26 mouse cellular contexts compared by ENCODE assay signal in genomic region chr3:104343096-104343495, GRCm38 (mm10).
DNase-seq lines count a peak whose midpoint lies in the region; ATAC-seq and TF ChIP-seq lines count a peak whose summit lies in the region.
"Had no signal": no experiment of that assay in that cellular context is flagged by ENCODE, and none has a peak within 500 bp of the region (broad histone marks: within the 10 kb centered on the region; RNA-seq: fewer than 3 reads in every experiment).

No protein-coding gene starts in this region.

- H3K36me3 ChIP-seq in heart, embryonic 10.5 days, result no peaks in the 10 kb centered on the region
- H3K36me3 ChIP-seq in heart, embryonic 15.5 days, result no peaks in the 10 kb centered on the region
- H3K36me3 ChIP-seq in hindbrain, postnatal 0 days (ENCODE audit: insufficient read depth, low read length), result no peaks in the 10 kb centered on the region
- H3K36me3 ChIP-seq in hindbrain, embryonic 11.5 days (ENCODE audit: control insufficient read depth, insufficient read depth, low read length), result no peaks in the 10 kb centered on the region
- H3K36me3 ChIP-seq: hindbrain, embryonic 13.5 days; intestine, embryonic 15.5 days; limb, embryonic 12.5 days; liver, embryonic 15.5 days; neural tube, embryonic 15.5 days had no signal

- H3K4me3 ChIP-seq in heart, embryonic 10.5 days, result no peak overlapping the region
- H3K4me3 ChIP-seq in heart, embryonic 15.5 days, result no peak overlapping the region
- H3K4me3 ChIP-seq in hindbrain, postnatal 0 days (ENCODE audit: low read length), result no peak overlapping the region
- no peak overlapping the region for H3K4me3 ChIP-seq in hindbrain, embryonic 11.5 days (ENCODE audit: low read depth, low read length)
- H3K4me3 ChIP-seq: hindbrain, embryonic 13.5 days; intestine, embryonic 15.5 days; layer of hippocampus, adult 2 months; left cerebral cortex, adult 2 months; limb, embryonic 12.5 days; liver, embryonic 15.5 days; neural tube, embryonic 15.5 days had no signal

- peak; percentile 39; the same call in 1 of the 2 replicates for ATAC-seq in heart, embryonic 15.5 days (replicated peaks; ENCODE audit: insufficient number of reproducible peaks, insufficient read depth, low FRiP score, low read depth)
- peak; percentile 43; the same call in 1 of the 2 replicates for ATAC-seq in hindbrain, postnatal 0 days
- ATAC-seq in hindbrain, embryonic 11.5 days (ENCODE audit: low FRiP score), result no peak
- ATAC-seq: CD4-positive, CD25-positive, alpha-beta regulatory T cell, adult 4 months; intestine, embryonic 15.5 days had no signal

- 62% methylated on average over 2 of the region's 2 CpGs for WGBS in heart, embryonic 10.5 days
- 46% methylated on average over 2 of the region's 2 CpGs for WGBS in heart, embryonic 15.5 days
- 60% methylated on average over 2 of the region's 2 CpGs for WGBS in hindbrain, postnatal 0 days
- WGBS in hindbrain, embryonic 11.5 days, result 93% methylated on average over 2 of the region's 2 CpGs

- peaks cover 18% of the 10 kb centered on the region for H3K4me1 ChIP-seq in heart, embryonic 10.5 days
- H3K4me1 ChIP-seq in heart, embryonic 15.5 days (replicated peaks), result peaks cover 16% of the 10 kb centered on the region
- H3K4me1 ChIP-seq in hindbrain, postnatal 0 days (ENCODE audit: insufficient read depth, low read length), result no peaks in the 10 kb centered on the region
- no peaks in the 10 kb centered on the region for H3K4me1 ChIP-seq in hindbrain, embryonic 11.5 days (replicated peaks; ENCODE audit: control insufficient read depth, insufficient read depth, low read length)
- H3K4me1 ChIP-seq: intestine, embryonic 15.5 days; limb, embryonic 12.5 days; liver, embryonic 15.5 days had no signal

- no peak for DNase-seq in heart, embryonic 10.5 days (ENCODE audit: low spot score)
- DNase-seq in heart, postnatal 25 days (ENCODE audit: low spot score), result no peak
- DNase-seq in heart, adult 11 months, result no peak
- no peak for DNase-seq in hindbrain, postnatal 0 days (ENCODE audit: low spot score)
- DNase-seq in hindbrain, embryonic 11.5 days (ENCODE audit: low spot score), result no peak
- DNase-seq: adrenal gland, postnatal 14 days; cerebellum, adult 11 months; cerebellum, adult 9-10 months; cerebellum, postnatal 36 days; gastrocnemius, postnatal 14 days; kidney, adult 2 months; kidney, postnatal 36 days; lung, embryonic 14.5 days; lung, postnatal 14 days; right cerebral cortex, adult 18-20 months; spleen, adult 18-20 months; thymus, postnatal 14 days had no signal

- TF ChIP-seq CTCF in hindbrain, postnatal 0 days (IDR thresholded peaks at IDR 0.05; ENCODE audit: low read depth), result no peak

- H3K27me3 ChIP-seq in heart, embryonic 10.5 days (ENCODE audit: insufficient read depth, poor library complexity, severe bottlenecking), result no peaks in the 10 kb centered on the region
- H3K27me3 ChIP-seq in heart, embryonic 15.5 days, result no peaks in the 10 kb centered on the region
- H3K27me3 ChIP-seq in hindbrain, postnatal 0 days (ENCODE audit: insufficient read depth, low read length), result no peaks in the 10 kb centered on the region
- H3K27me3 ChIP-seq in hindbrain, embryonic 11.5 days (ENCODE audit: control insufficient read depth, insufficient read depth, low read length), result no peaks in the 10 kb centered on the region
- H3K27me3 ChIP-seq: intestine, embryonic 15.5 days; limb, embryonic 12.5 days; liver, embryonic 15.5 days; neural tube, embryonic 15.5 days had no signal

- H3K27ac ChIP-seq in heart, embryonic 10.5 days, result peak overlapping the region; percentile 42; the same call in 1 of the 2 replicates
- peak overlapping the region; percentile 55 for H3K27ac ChIP-seq in heart, embryonic 15.5 days
- H3K27ac ChIP-seq in hindbrain, postnatal 0 days, result no peak overlapping the region
- H3K27ac ChIP-seq in hindbrain, embryonic 11.5 days (ENCODE audit: low read depth, low read length), result no peak overlapping the region
- H3K27ac ChIP-seq: hindbrain, embryonic 13.5 days; intestine, embryonic 15.5 days; layer of hippocampus, adult 2 months; limb, embryonic 12.5 days; liver, embryonic 15.5 days; neural tube, embryonic 15.5 days had no signal

- intact Hi-C loops in heart, postnatal 25 days (cut with DNase I), result no loop called here

- no peaks in the 10 kb centered on the region for H3K9me3 ChIP-seq in heart, embryonic 10.5 days
- no peaks in the 10 kb centered on the region for H3K9me3 ChIP-seq in heart, embryonic 15.5 days (replicated peaks)
- H3K9me3 ChIP-seq in hindbrain, postnatal 0 days (ENCODE audit: low read length), result no peaks in the 10 kb centered on the region
- no peaks in the 10 kb centered on the region for H3K9me3 ChIP-seq in hindbrain, embryonic 11.5 days (ENCODE audit: control insufficient read depth, low read length)
- H3K9me3 ChIP-seq: hindbrain, embryonic 13.5 days; intestine, embryonic 15.5 days; limb, embryonic 12.5 days; liver, embryonic 15.5 days; neural tube, embryonic 15.5 days had no signal

- no peak overlapping the region for H3K9ac ChIP-seq in heart, embryonic 15.5 days
- no peak overlapping the region for H3K9ac ChIP-seq in hindbrain, postnatal 0 days (replicated peaks; ENCODE audit: low read length)
- H3K9ac ChIP-seq in hindbrain, embryonic 11.5 days (ENCODE audit: low read depth, low read length), result no peak overlapping the region
- H3K9ac ChIP-seq: hindbrain, embryonic 13.5 days; intestine, embryonic 15.5 days; limb, embryonic 12.5 days; liver, embryonic 15.5 days; lung, embryonic 14.5 days; neural tube, embryonic 15.5 days had no signal

- H3K4me2 ChIP-seq in heart, embryonic 15.5 days, result no peak overlapping the region
- H3K4me2 ChIP-seq in hindbrain, postnatal 0 days (ENCODE audit: low read depth, low read length), result no peak overlapping the region
- no peak overlapping the region for H3K4me2 ChIP-seq in hindbrain, embryonic 11.5 days (replicated peaks; ENCODE audit: low read depth, low read length)
- H3K4me2 ChIP-seq: hindbrain, embryonic 13.5 days; intestine, embryonic 15.5 days; limb, embryonic 12.5 days; liver, embryonic 15.5 days; lung, embryonic 14.5 days; neural tube, embryonic 15.5 days had no signal

Comparison
In these comparisons a context has a peak if more than half of its experiments do, and no peak if none do; other contexts are left out.
1. H3K27ac ChIP-seq: peak in heart, embryonic 10.5 days (single experiment) and heart, embryonic 15.5 days (single experiment); none in hindbrain, postnatal 0 days (single experiment) and hindbrain, embryonic 11.5 days (single experiment).